Mouse (Mus musculus) cortical plate, adult 2 months (tissue): ENCODE data around the gene Slc38a3.

Experiments used
- CTCF ChIP-seq: fragments of 200-500 bp; IDR thresholded peaks from 2 replicates; pipeline ENCODE4 v1.5.1; 2011; ENCODE audit warnings: mild to moderate bottlenecking, control low read depth, low read length; ENCODE audit not compliant: insufficient read depth; ENCODE audit errors: extremely low read depth
- POLR2A ChIP-seq: fragments of 200-500 bp; IDR thresholded peaks from 2 replicates; pipeline ENCODE4 v1.6.1; 2011; ENCODE audit warnings: mild to moderate bottlenecking, low read length, control low read depth; ENCODE audit not compliant: insufficient read depth; ENCODE audit errors: extremely low read depth

- TF ChIP-seq CTCF (no peak), POLR2A (no peak)
These were observed 27.7 kb downstream of the Slc38a3 start for GRCm38 (mm10) chr9:107641666-107642065.
